Mouse (Mus musculus): Measurements from ENCODE around the gene Sema6d.

DNA sequence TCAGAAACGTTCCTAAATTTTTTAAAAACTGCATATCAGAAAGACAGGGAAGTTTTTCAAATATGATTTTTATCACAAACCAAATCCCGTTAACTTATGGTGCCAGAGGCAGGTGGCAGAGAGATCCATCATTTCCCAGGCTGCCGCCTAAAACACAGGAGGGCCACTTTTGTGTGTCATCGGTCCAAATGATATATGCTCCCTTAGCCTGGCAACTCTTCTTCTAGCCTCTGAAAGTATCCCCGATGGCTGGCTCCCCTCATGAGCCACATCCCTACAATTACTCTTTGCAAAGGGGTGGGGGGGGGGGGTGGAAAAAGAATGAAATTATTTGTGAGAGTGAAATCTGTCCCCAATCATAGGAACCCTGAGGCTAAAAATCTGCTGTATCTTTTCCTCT lies 471.9 kb downstream of the Sema6d start:
- TF ChIP-seq CTCF (IDR thresholded peaks at IDR 0.05), result no peak
- TF ChIP-seq POLR2A (IDR thresholded peaks at IDR 0.05; ENCODE audit: insufficient read depth, low read depth, low read length), result no peak
